ENCODE assay signal across 12 mouse cellular contexts in the genomic region with DNA sequence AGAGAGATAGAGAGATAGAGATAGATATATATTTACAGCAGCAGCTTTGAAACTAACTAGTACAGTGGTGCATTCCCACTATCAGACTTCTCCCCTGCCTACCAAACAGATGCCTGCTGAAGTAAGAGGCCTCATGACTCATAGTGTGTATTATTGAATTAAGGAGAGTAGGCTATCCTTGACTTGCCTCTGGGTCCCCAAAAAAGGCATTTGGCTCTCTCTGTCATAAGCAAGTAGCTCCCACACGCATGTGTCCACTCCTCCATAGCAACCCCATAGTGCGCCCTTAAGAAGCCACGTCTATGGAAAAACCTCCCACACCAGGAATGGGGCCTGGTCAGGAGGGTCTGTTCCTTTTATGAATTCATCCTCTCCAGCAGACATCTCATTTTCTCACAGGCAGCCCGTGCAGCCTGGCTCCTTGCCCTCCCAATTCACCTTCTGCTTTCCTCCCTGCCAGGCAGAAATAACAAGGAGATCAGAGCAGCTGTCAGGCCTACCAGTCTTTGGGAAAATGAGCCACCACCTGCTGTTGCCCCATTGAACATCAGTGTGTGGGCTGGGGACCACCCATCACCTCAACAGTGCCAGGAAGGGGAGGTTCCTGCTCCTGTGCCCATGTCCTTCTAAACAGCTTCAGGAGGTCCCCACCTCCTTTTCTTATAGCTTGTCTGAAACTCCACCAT.
DNase-seq lines count a peak whose midpoint lies in the region; ATAC-seq and TF ChIP-seq lines count a peak whose summit lies in the region.
"Had no signal": no experiment of that assay in that cellular context is flagged by ENCODE, and none has a peak within 500 bp of the region (broad histone marks: within the 10 kb centered on the region; RNA-seq: fewer than 3 reads in every experiment).

No protein-coding gene starts in this region.

- no peak overlapping the region for H3K4me3 ChIP-seq in hindbrain, postnatal 0 days (ENCODE audit: low read length)
- no peak overlapping the region for H3K4me3 ChIP-seq in hindbrain, embryonic 11.5 days (ENCODE audit: low read depth, low read length)

- H3K27me3 ChIP-seq in hindbrain, postnatal 0 days (ENCODE audit: insufficient read depth, low read length): no peaks in the 10 kb centered on the region
- no peaks in the 10 kb centered on the region for H3K27me3 ChIP-seq in hindbrain, embryonic 11.5 days (ENCODE audit: control insufficient read depth, insufficient read depth, low read length)

- H3K9ac ChIP-seq in hindbrain, postnatal 0 days (replicated peaks; ENCODE audit: low read length): no peak overlapping the region
- no peak overlapping the region for H3K9ac ChIP-seq in hindbrain, embryonic 11.5 days (ENCODE audit: low read depth, low read length)

- H3K4me2 ChIP-seq in hindbrain, postnatal 0 days (ENCODE audit: low read depth, low read length): no peak overlapping the region
- no peak overlapping the region for H3K4me2 ChIP-seq in hindbrain, embryonic 11.5 days (replicated peaks; ENCODE audit: low read depth, low read length)
- H3K4me2 ChIP-seq: liver, embryonic 11.5 days had no signal

- H3K9me3 ChIP-seq in hindbrain, postnatal 0 days (ENCODE audit: low read length): no peaks in the 10 kb centered on the region
- no peaks in the 10 kb centered on the region for H3K9me3 ChIP-seq in hindbrain, embryonic 11.5 days (ENCODE audit: control insufficient read depth, low read length)

- TF ChIP-seq CTCF in hindbrain, postnatal 0 days (IDR thresholded peaks at IDR 0.05; ENCODE audit: low read depth): no peak

- H3K27ac ChIP-seq in hindbrain, postnatal 0 days: peak overlapping the region; percentile 36; the same call in 1 of the 2 replicates
- no peak overlapping the region for H3K27ac ChIP-seq in hindbrain, embryonic 11.5 days (ENCODE audit: low read depth, low read length)

- peak; percentile 77 for DNase-seq in hindbrain, postnatal 0 days (ENCODE audit: low spot score)
- no peak for DNase-seq in hindbrain, embryonic 11.5 days (ENCODE audit: low spot score)
- DNase-seq in frontal cortex, postnatal 25 days (ENCODE audit: low spot score in 2 of 2): peak; percentile 9 to 22
- DNase-seq in layer of hippocampus, postnatal 25 days (ENCODE audit: extremely low spot score in 1 of 2, low spot score in 1 of 2): peak; percentile 32 to 42
- peak; percentile 49 for DNase-seq in right cerebral cortex, postnatal 14 days
- no peak for DNase-seq in Muller cell, postnatal 12 days (ENCODE audit: inconsistent ontology term)
- DNase-seq in embryo, embryonic 11 days: no peak
- DNase-seq: adrenal gland, postnatal 36 days; heart, postnatal 4 days; lung, postnatal 10 days had no signal

- no peaks in the 10 kb centered on the region for H3K36me3 ChIP-seq in hindbrain, postnatal 0 days (ENCODE audit: insufficient read depth, low read length)
- H3K36me3 ChIP-seq in hindbrain, embryonic 11.5 days (ENCODE audit: control insufficient read depth, insufficient read depth, low read length): no peaks in the 10 kb centered on the region

- H3K4me1 ChIP-seq in hindbrain, postnatal 0 days (ENCODE audit: insufficient read depth, low read length): no peaks in the 10 kb centered on the region
- H3K4me1 ChIP-seq in hindbrain, embryonic 11.5 days (replicated peaks; ENCODE audit: control insufficient read depth, insufficient read depth, low read length): no peaks in the 10 kb centered on the region

- 42% methylated on average over 4 of the region's 4 CpGs for WGBS in hindbrain, postnatal 0 days
- WGBS in hindbrain, embryonic 11.5 days: 72% methylated on average over 4 of the region's 4 CpGs

- peak; percentile 80 for ATAC-seq in hindbrain, postnatal 0 days
- ATAC-seq in hindbrain, embryonic 11.5 days (ENCODE audit: low FRiP score): no peak
- ATAC-seq: midbrain, embryonic 16.5 days had no signal

Comparison
In these comparisons a context has a peak if more than half of its experiments do, and no peak if none do; other contexts are left out.
1. DNase-seq: peak in hindbrain, postnatal 0 days (single experiment), frontal cortex, postnatal 25 days (2 of 2), layer of hippocampus, postnatal 25 days (2 of 2) and right cerebral cortex, postnatal 14 days (single experiment); none in hindbrain, embryonic 11.5 days (single experiment), Muller cell, postnatal 12 days (single experiment) and embryo, embryonic 11 days (single experiment).